Mouse (Mus musculus): Measurements from ENCODE around the gene Dio1. TPM values are rescaled to one million over a fixed set of nuclear protein-coding genes. Genes with fewer than 3 reads are reported as not detected.

Dio1 gene
- polyA plus RNA-seq, 1 experiment from 2014 or later: not detected

- Histone ChIP-seq H3K9ac (no peak overlapping the region), H3K36me3 (no peaks in the 10 kb centered on the region), H3K9me3 (no peaks in the 10 kb centered on the region), H3K4me1 (replicated peaks) (no peaks in the 10 kb centered on the region), H3K27ac (no peak overlapping the region), H3K4me3 (no peak overlapping the region), H3K4me2 (no peak overlapping the region), H3K27me3 (no peaks in the 10 kb centered on the region)
- 88% methylated on average over 7 of the region's 7 CpGs for WGBS
- no peak for ATAC-seq (ENCODE audit: low FRiP score)
These were observed 7.1 kb downstream of the Dio1 start for GRCm38 (mm10) chr4:107299779-107300340.

- Histone ChIP-seq H3K27ac (no peak overlapping the region), H3K27me3 (no peaks in the 10 kb centered on the region), H3K9me3 (no peaks in the 10 kb centered on the region), H3K9ac (no peak overlapping the region), H3K4me2 (no peak overlapping the region), H3K4me3 (no peak overlapping the region), H3K36me3 (no peaks in the 10 kb centered on the region), H3K4me1 (replicated peaks) (no peaks in the 10 kb centered on the region)
- 86% methylated on average over 8 of the region's 8 CpGs for WGBS
- no peak for ATAC-seq (ENCODE audit: low FRiP score)
These were observed 8.8 kb downstream of the Dio1 start for GRCm38 (mm10) chr4:107298071-107298606.

GRCm38 (mm10) chr4:107292273-107292662, 14.7 kb downstream of the Dio1 start:
- 72% methylated on average over 4 of the region's 4 CpGs for WGBS
- Histone ChIP-seq H3K27me3 (no peaks in the 10 kb centered on the region), H3K9me3 (no peaks in the 10 kb centered on the region), H3K27ac (no peak overlapping the region), H3K4me1 (replicated peaks) (no peaks in the 10 kb centered on the region), H3K9ac (no peak overlapping the region), H3K4me3 (no peak overlapping the region), H3K36me3 (no peaks in the 10 kb centered on the region), H3K4me2 (no peak overlapping the region)
- ATAC-seq (ENCODE audit: low FRiP score): no peak

GRCm38 (mm10) chr4:107291611-107292272, 15.2 kb downstream of the Dio1 start:
- 82% methylated on average over 7 of the region's 7 CpGs for WGBS
- Histone ChIP-seq H3K4me1 (replicated peaks) (no peaks in the 10 kb centered on the region), H3K27me3 (no peaks in the 10 kb centered on the region), H3K9me3 (no peaks in the 10 kb centered on the region), H3K36me3 (no peaks in the 10 kb centered on the region), H3K9ac (no peak overlapping the region), H3K4me3 (no peak overlapping the region), H3K4me2 (no peak overlapping the region), H3K27ac (no peak overlapping the region)
- ATAC-seq (ENCODE audit: low FRiP score): no peak

- 88% methylated on average over 2 of the region's 2 CpGs for WGBS
- Histone ChIP-seq H3K4me1 (replicated peaks) (no peaks in the 10 kb centered on the region), H3K4me3 (no peak overlapping the region), H3K36me3 (peaks cover 6% of the 10 kb centered on the region; the same call in 1 of the 2 replicates), H3K9ac (no peak overlapping the region), H3K27me3 (no peaks in the 10 kb centered on the region), H3K27ac (no peak overlapping the region), H3K9me3 (no peaks in the 10 kb centered on the region), H3K4me2 (no peak overlapping the region)
- ATAC-seq (ENCODE audit: low FRiP score): no peak
These were observed 19.5 kb downstream of the Dio1 start for GRCm38 (mm10) chr4:107287517-107287916.

GRCm38 (mm10) chr4:107286386-107286785, 20.6 kb downstream of the Dio1 start:
- no peak overlapping the region for H3K9ac ChIP-seq
- WGBS: 93% methylated on average over 8 of the region's 8 CpGs

GRCm38 (mm10) chr4:107285446-107286200, 21.3 kb downstream of the Dio1 start:
- Histone ChIP-seq H3K9ac (no peak overlapping the region), H3K9me3 (no peaks in the 10 kb centered on the region), H3K27ac (no peak overlapping the region), H3K36me3 (peaks cover 15% of the 10 kb centered on the region), H3K4me1 (replicated peaks) (no peaks in the 10 kb centered on the region), H3K4me3 (no peak overlapping the region), H3K4me2 (no peak overlapping the region), H3K27me3 (no peaks in the 10 kb centered on the region)
- 81% methylated on average over 3 of the region's 3 CpGs for WGBS
- no peak for ATAC-seq (ENCODE audit: low FRiP score)

More at GRCm38 (mm10) chr4:107286386-107286785, 20.6 kb downstream of the Dio1 start:
- no peak for ATAC-seq (ENCODE audit: low FRiP score)
- no peaks in the 10 kb centered on the region for H3K4me1 ChIP-seq (replicated peaks)
- H3K9me3 ChIP-seq: no peaks in the 10 kb centered on the region
- H3K36me3 ChIP-seq: peaks cover 9% of the 10 kb centered on the region; the same call in 1 of the 2 replicates
- H3K4me2 ChIP-seq: no peak overlapping the region
- no peaks in the 10 kb centered on the region for H3K27me3 ChIP-seq
- H3K27ac ChIP-seq: no peak overlapping the region
- H3K4me3 ChIP-seq: no peak overlapping the region

GRCm38 (mm10) chr4:107280843-107281475, 26.0 kb downstream of the Dio1 start:
- ATAC-seq (ENCODE audit: low FRiP score): no peak
- Histone ChIP-seq H3K9me3 (no peaks in the 10 kb centered on the region), H3K9ac (no peak overlapping the region), H3K4me2 (no peak overlapping the region), H3K27ac (no peak overlapping the region), H3K4me3 (no peak overlapping the region), H3K27me3 (no peaks in the 10 kb centered on the region), H3K4me1 (replicated peaks) (peaks cover 8% of the 10 kb centered on the region), H3K36me3 (peaks cover 24% of the 10 kb centered on the region)
- WGBS: 83% methylated on average over 7 of the region's 7 CpGs

GRCm38 (mm10) chr4:107278188-107278707, 28.7 kb downstream of the Dio1 start:
- no peak overlapping the region for H3K4me3 ChIP-seq
- H3K36me3 ChIP-seq: peaks cover 37% of the 10 kb centered on the region
- 11% methylated on average over 8 of the region's 8 CpGs for WGBS
- H3K9ac ChIP-seq: no peak overlapping the region
- peaks cover 8% of the 10 kb centered on the region for H3K4me1 ChIP-seq (replicated peaks)
- no peak for ATAC-seq (ENCODE audit: low FRiP score)
- H3K27me3 ChIP-seq: no peaks in the 10 kb centered on the region
- H3K9me3 ChIP-seq: no peaks in the 10 kb centered on the region
- H3K4me2 ChIP-seq: no peak overlapping the region
- H3K27ac ChIP-seq: peak overlapping the region; percentile 52

- H3K36me3 ChIP-seq: peaks cover 20% of the 10 kb centered on the region
- 83% methylated on average over 5 of the region's 5 CpGs for WGBS
- H3K9me3 ChIP-seq: no peaks in the 10 kb centered on the region
- no peak for ATAC-seq (ENCODE audit: low FRiP score)
- H3K27ac ChIP-seq: no peak overlapping the region
- no peak overlapping the region for H3K4me3 ChIP-seq
- H3K9ac ChIP-seq: no peak overlapping the region
- no peak overlapping the region for H3K4me2 ChIP-seq
- peaks cover 8% of the 10 kb centered on the region for H3K4me1 ChIP-seq (replicated peaks)
- H3K27me3 ChIP-seq: no peaks in the 10 kb centered on the region
These were observed 32.5 kb downstream of the Dio1 start for GRCm38 (mm10) chr4:107274511-107274910.

- no peaks in the 10 kb centered on the region for H3K9me3 ChIP-seq
- peaks cover 20% of the 10 kb centered on the region for H3K36me3 ChIP-seq
- H3K9ac ChIP-seq: no peak overlapping the region
- no peak overlapping the region for H3K4me2 ChIP-seq
- WGBS: 87% methylated on average over 4 of the region's 4 CpGs
- no peak for ATAC-seq (ENCODE audit: low FRiP score)
- no peak overlapping the region for H3K27ac ChIP-seq
- no peak overlapping the region for H3K4me3 ChIP-seq
- no peaks in the 10 kb centered on the region for H3K27me3 ChIP-seq
- H3K4me1 ChIP-seq (replicated peaks): peaks cover 6% of the 10 kb centered on the region
These were observed 33.3 kb downstream of the Dio1 start for GRCm38 (mm10) chr4:107273683-107274082.

- H3K36me3 ChIP-seq: peaks cover 13% of the 10 kb centered on the region
- no peaks in the 10 kb centered on the region for H3K27me3 ChIP-seq
- WGBS: 76% methylated on average over 4 of the region's 4 CpGs
- no peak overlapping the region for H3K4me2 ChIP-seq
- no peak for ATAC-seq (ENCODE audit: low FRiP score)
- peaks cover 7% of the 10 kb centered on the region for H3K4me1 ChIP-seq (replicated peaks)
- H3K4me3 ChIP-seq: no peak overlapping the region
- H3K9ac ChIP-seq: no peak overlapping the region
- no peak overlapping the region for H3K27ac ChIP-seq
- peaks cover 4% of the 10 kb centered on the region for H3K9me3 ChIP-seq
These were observed 47.0 kb downstream of the Dio1 start for GRCm38 (mm10) chr4:107260001-107260400.
